Mouse (Mus musculus) adrenal gland, adult 8-10 months (tissue): ENCODE measurements around the gene Pcnx2. TPM values are rescaled to one million over a fixed set of nuclear protein-coding genes. Genes with fewer than 3 reads are reported as not detected.

ENCODE experiments used
- DNase-seq: peaks from one replicate; pipeline ENCODE4 v3.0.0; 2022
- total RNA-seq, 4 experiments: library from RNA; stranded (reverse); gene quantifications; 2 replicates each; pipeline ENCODE4 v1.2.4; 2022

Gene Pcnx2
- total RNA-seq, 4 experiments from 2014 or later, result 0.29 to 0.77 (median 0.63) TPM

- no peak for DNase-seq
Observed at GRCm38 (mm10) chr8:125755896-125756295, 142.2 kb downstream of the Pcnx2 start.

- no peak for DNase-seq
Observed at GRCm38 (mm10) chr8:125750846-125751245, 147.3 kb downstream of the Pcnx2 start.

GRCm38 (mm10) chr8:125747390-125747789 is 150.7 kb downstream of the Pcnx2 start:
- no peak for DNase-seq

GRCm38 (mm10) chr8:125744914-125745576 is 153.1 kb downstream of the Pcnx2 start:
- DNase-seq, result no peak

- DNase-seq, result no peak
Observed at GRCm38 (mm10) chr8:125742406-125742805, 155.7 kb downstream of the Pcnx2 start.

- no peak for DNase-seq
Observed at GRCm38 (mm10) chr8:125741855-125742254, 156.3 kb downstream of the Pcnx2 start.

- DNase-seq, result no peak
Observed at GRCm38 (mm10) chr8:125741377-125741776, 156.7 kb downstream of the Pcnx2 start.

- DNase-seq, result no peak
Observed at GRCm38 (mm10) chr8:125740655-125741054, 157.5 kb downstream of the Pcnx2 start.

- DNase-seq, result no peak
Observed at GRCm38 (mm10) chr8:125738956-125739355, 159.2 kb downstream of the Pcnx2 start.

GRCm38 (mm10) chr8:125733964-125734956 is 163.9 kb downstream of the Pcnx2 start:
- peak; percentile 74 for DNase-seq

- DNase-seq, result no peak
Observed at GRCm38 (mm10) chr8:125729746-125730145, 168.4 kb downstream of the Pcnx2 start, which contains the start of gene Ntpcr. Ntpcr (plus strand) TSS chr8:125729963.

GRCm38 (mm10) chr8:125727797-125728196 is 170.3 kb downstream of the Pcnx2 start:
- no peak for DNase-seq

GRCm38 (mm10) chr8:125726986-125727385 is 171.1 kb downstream of the Pcnx2 start:
- no peak for DNase-seq

GRCm38 (mm10) chr8:125726143-125726542 is 172.0 kb downstream of the Pcnx2 start:
- no peak for DNase-seq

GRCm38 (mm10) chr8:125725037-125725820 is 172.9 kb downstream of the Pcnx2 start:
- no peak for DNase-seq

GRCm38 (mm10) chr8:125723437-125723836 is 174.7 kb downstream of the Pcnx2 start:
- DNase-seq, result no peak

- no peak for DNase-seq
Observed at GRCm38 (mm10) chr8:125722675-125723074, 175.4 kb downstream of the Pcnx2 start.

- DNase-seq, result no peak
Observed at GRCm38 (mm10) chr8:125718914-125719313, 179.2 kb downstream of the Pcnx2 start.

- no peak for DNase-seq
Observed at GRCm38 (mm10) chr8:125716613-125717012, 181.5 kb downstream of the Pcnx2 start.

- DNase-seq, result no peak
Observed at GRCm38 (mm10) chr8:125716211-125716610, 181.9 kb downstream of the Pcnx2 start.

GRCm38 (mm10) chr8:125711514-125711913 is 186.6 kb downstream of the Pcnx2 start:
- DNase-seq, result no peak

GRCm38 (mm10) chr8:125709171-125709570 is 188.9 kb downstream of the Pcnx2 start:
- no peak for DNase-seq

GRCm38 (mm10) chr8:125705816-125706215 is 192.3 kb downstream of the Pcnx2 start:
- no peak for DNase-seq
